In the genomic region with DNA sequence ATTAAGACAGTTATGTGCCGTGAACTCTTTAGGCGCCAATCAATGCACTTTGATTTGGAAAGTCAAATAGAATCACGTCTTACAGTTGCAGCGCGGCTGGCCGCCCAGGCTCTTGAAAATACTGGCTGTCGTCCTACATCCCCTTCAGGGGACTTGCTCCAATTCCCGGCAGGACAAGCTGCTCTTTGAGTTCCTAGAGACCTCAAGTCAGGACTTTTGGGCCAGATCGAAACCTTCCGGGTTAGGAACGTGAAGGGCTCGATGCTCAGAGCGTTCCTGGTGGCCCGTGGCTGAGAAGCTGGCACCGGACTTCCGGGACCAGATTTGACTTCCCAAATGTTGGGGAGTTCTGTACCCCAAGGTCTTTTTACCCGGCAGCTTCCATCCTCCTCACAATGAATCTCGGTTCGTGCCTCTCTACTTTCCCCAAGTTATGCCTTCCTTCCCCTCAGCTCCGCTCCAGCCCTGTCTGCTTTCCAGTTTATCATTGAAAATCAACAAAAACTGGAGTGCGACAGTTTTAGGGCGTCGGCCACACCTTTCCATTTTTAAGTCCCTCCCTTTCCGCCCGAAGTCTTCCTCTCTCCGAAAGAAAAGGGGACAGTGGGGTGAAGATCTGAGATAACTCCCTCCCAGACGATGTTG, we compare ENCODE assay signal across 7 mouse cellular contexts. TPM values are rescaled to one million over a fixed set of nuclear protein-coding genes. Genes with fewer than 3 reads are reported as not detected.
DNase-seq lines count a peak whose midpoint lies in the region; ATAC-seq and TF ChIP-seq lines count a peak whose summit lies in the region.

No protein-coding gene starts in this region.

- H3K36me3 ChIP-seq in lung, postnatal 0 days (ENCODE audit: insufficient read depth, low read length), result no peaks in the 10 kb centered on the region
- H3K36me3 ChIP-seq in embryonic facial prominence, embryonic 13.5 days, result no peaks in the 10 kb centered on the region
- H3K36me3 ChIP-seq in intestine, embryonic 14.5 days (ENCODE audit: control insufficient read depth, insufficient read depth, low read length), result no peaks in the 10 kb centered on the region
- no peaks in the 10 kb centered on the region for H3K36me3 ChIP-seq in small intestine, adult 2 months (ENCODE audit: control insufficient read depth, insufficient read depth, low read length)

- TF ChIP-seq CTCF in lung, postnatal 0 days (IDR thresholded peaks at IDR 0.05), result no peak
- TF ChIP-seq CTCF in small intestine, adult 2 months (IDR thresholded peaks at IDR 0.05; ENCODE audit: extremely low read depth, insufficient read length, insufficient replicate concordance, low read depth, low read length), result no peak

- no peak overlapping the region for H3K9ac ChIP-seq in lung, postnatal 0 days (replicated peaks; ENCODE audit: low read depth)
- H3K9ac ChIP-seq in embryonic facial prominence, embryonic 13.5 days, result peak overlapping the region; percentile 63
- H3K9ac ChIP-seq in intestine, embryonic 14.5 days (ENCODE audit: low read length), result no peak overlapping the region

- H3K27ac ChIP-seq in lung, postnatal 0 days (ENCODE audit: low read length), result no peak overlapping the region
- peak overlapping the region; percentile 62 for H3K27ac ChIP-seq in embryonic facial prominence, embryonic 13.5 days
- no peak overlapping the region for H3K27ac ChIP-seq in intestine, embryonic 14.5 days (ENCODE audit: low read depth)
- H3K27ac ChIP-seq in small intestine, adult 2 months (ENCODE audit: insufficient read depth, low read depth, low read length), result no peak overlapping the region

- peaks cover 7% of the 10 kb centered on the region; the same call in 1 of the 2 replicates for H3K4me1 ChIP-seq in lung, postnatal 0 days (ENCODE audit: insufficient read depth, low read depth, low read length)
- H3K4me1 ChIP-seq in embryonic facial prominence, embryonic 13.5 days, result peaks cover 54% of the 10 kb centered on the region
- H3K4me1 ChIP-seq in intestine, embryonic 14.5 days (replicated peaks; ENCODE audit: control insufficient read depth, insufficient read depth, low read length), result peaks cover 13% of the 10 kb centered on the region; the same call in 1 of the 2 replicates
- H3K4me1 ChIP-seq in small intestine, adult 2 months (ENCODE audit: control insufficient read depth, insufficient read depth, insufficient read length, low read length), result peaks cover 2% of the 10 kb centered on the region; the same call in 1 of the 2 replicates

- TF ChIP-seq EP300 in lung, postnatal 0 days (IDR thresholded peaks at IDR 0.05), result no peak

- under 1% methylated on average over 27 of the region's 27 CpGs for WGBS in lung, postnatal 0 days
- 1% methylated on average over 27 of the region's 27 CpGs for WGBS in embryonic facial prominence, embryonic 13.5 days
- 3% methylated on average over 27 of the region's 27 CpGs for WGBS in intestine, embryonic 14.5 days
- 8% methylated on average over 27 of the region's 27 CpGs for WGBS in small intestine, adult 2 months

- H3K4me3 ChIP-seq in lung, postnatal 0 days (ENCODE audit: low read depth, low read length), result 0 out of 2 replicates have a peak overlapping the region, but pooled peaks have one; percentile 4
- peak overlapping the region; percentile 34 for H3K4me3 ChIP-seq in embryonic facial prominence, embryonic 13.5 days
- H3K4me3 ChIP-seq in intestine, embryonic 14.5 days (ENCODE audit: low read depth, low read length), result peak overlapping the region; percentile 7
- peak overlapping the region; percentile 53 for H3K4me3 ChIP-seq in small intestine, adult 2 months (ENCODE audit: low read depth, low read length)

- TF ChIP-seq POLR2A in small intestine, adult 2 months (IDR thresholded peaks at IDR 0.05; ENCODE audit: low read depth, low read length), result no peak

- 0 out of 2 replicates have a peak overlapping the region, but pooled peaks have one; percentile 5 for H3K4me2 ChIP-seq in lung, postnatal 0 days (replicated peaks; ENCODE audit: low read depth, low read length)
- peak overlapping the region; percentile 61 for H3K4me2 ChIP-seq in embryonic facial prominence, embryonic 13.5 days
- peak overlapping the region; percentile 34 for H3K4me2 ChIP-seq in intestine, embryonic 14.5 days (ENCODE audit: low read length)

- intact Hi-C loops in left cerebral cortex, postnatal 4 days (cut with DNase I), result loop anchor here (2.0 to 5.0 kb wide), 2 partner anchors 224 to 357 kb away; no protein-coding TSS in a partner anchor

- no peak for ATAC-seq in lung, postnatal 0 days
- no peak for ATAC-seq in embryonic facial prominence, embryonic 13.5 days (ENCODE audit: insufficient number of reproducible peaks, insufficient read depth, low FRiP score, low TSS enrichment, low read depth)
- ATAC-seq in intestine, embryonic 14.5 days (replicated peaks; ENCODE audit: low FRiP score, low TSS enrichment, low read depth), result no peak

- no peak for DNase-seq in lung, postnatal 0 days (ENCODE audit: low spot score)
- DNase-seq in lung, postnatal 36 days, result no peak
- DNase-seq in intestine, embryonic 14.5 days (ENCODE audit: low spot score), result peak; percentile 64
- no peak for DNase-seq in left cerebral cortex, postnatal 4 days
- DNase-seq in left cerebral cortex, adult 8-10 months (ENCODE audit: low spot score in 2 of 2), result no peak

- peaks cover 68% of the 10 kb centered on the region for H3K27me3 ChIP-seq in lung, postnatal 0 days (replicated peaks; ENCODE audit: insufficient read depth, low read length)
- H3K27me3 ChIP-seq in embryonic facial prominence, embryonic 13.5 days, result peaks cover 89% of the 10 kb centered on the region
- peaks cover 92% of the 10 kb centered on the region for H3K27me3 ChIP-seq in intestine, embryonic 14.5 days (replicated peaks; ENCODE audit: control insufficient read depth, insufficient read depth, low read length)
- peaks cover 63% of the 10 kb centered on the region for H3K27me3 ChIP-seq in small intestine, adult 2 months (ENCODE audit: control insufficient read depth, insufficient read depth, low read length)

- no peaks in the 10 kb centered on the region for H3K9me3 ChIP-seq in lung, postnatal 0 days (ENCODE audit: low read length)
- H3K9me3 ChIP-seq in embryonic facial prominence, embryonic 13.5 days, result no peaks in the 10 kb centered on the region
- no peaks in the 10 kb centered on the region for H3K9me3 ChIP-seq in intestine, embryonic 14.5 days (ENCODE audit: control insufficient read depth, low read length)

RNA-seq across cellular contexts. Expression of gene Satb2, which starts 2.3 kb away (rescaled TPM):
- polyA plus RNA-seq in lung, postnatal 0 days (2015; fragmentation: Nextera tagmentation; extraction: Ambion mirVana), result 0.17 TPM in 2 replicates
- polyA plus RNA-seq in embryonic facial prominence, embryonic 13.5 days (2015; fragmentation: Nextera tagmentation; extraction: Ambion mirVana), result 19.4 and 23.9 TPM in 2 replicates
- 4.3 and 4.6 TPM in 2 replicates for polyA plus RNA-seq in intestine, embryonic 14.5 days (2014; fragmentation: Nextera tagmentation; extraction: Ambion mirVana)
- polyA plus RNA-seq in small intestine, adult 2 months (2012; rRNA removed), result 0.20 and 5.2 TPM in 2 replicates
- total RNA-seq in left cerebral cortex, postnatal 4 days (2021), result 100 to 1,000 TPM; 265 to 341 TPM
- total RNA-seq in left cerebral cortex, adult 8-10 months (2022), result 10 to 100 TPM; 56.2 to 62.9 (median 59.9) TPM

Comparison
In these comparisons a context has a peak if more than half of its experiments do, and no peak if none do; other contexts are left out.
1. H3K4me2 ChIP-seq: peak in every context shown above with its lines; median percentile 61 in embryonic facial prominence, embryonic 13.5 days; 34 in intestine, embryonic 14.5 days; 5 in lung, postnatal 0 days.